Mouse (Mus musculus): ENCODE data around the gene Tspan14.
A peak's percentile ranks its signal among the peaks of the same experiment; 100 is the strongest.

Tspan14 gene

GRCm38 (mm10) chr14:40952301-40952700 is 14.3 kb downstream of the Tspan14 start:
- no peak for DNase-seq (ENCODE audit: low spot score in 2 of 2)

DNA sequence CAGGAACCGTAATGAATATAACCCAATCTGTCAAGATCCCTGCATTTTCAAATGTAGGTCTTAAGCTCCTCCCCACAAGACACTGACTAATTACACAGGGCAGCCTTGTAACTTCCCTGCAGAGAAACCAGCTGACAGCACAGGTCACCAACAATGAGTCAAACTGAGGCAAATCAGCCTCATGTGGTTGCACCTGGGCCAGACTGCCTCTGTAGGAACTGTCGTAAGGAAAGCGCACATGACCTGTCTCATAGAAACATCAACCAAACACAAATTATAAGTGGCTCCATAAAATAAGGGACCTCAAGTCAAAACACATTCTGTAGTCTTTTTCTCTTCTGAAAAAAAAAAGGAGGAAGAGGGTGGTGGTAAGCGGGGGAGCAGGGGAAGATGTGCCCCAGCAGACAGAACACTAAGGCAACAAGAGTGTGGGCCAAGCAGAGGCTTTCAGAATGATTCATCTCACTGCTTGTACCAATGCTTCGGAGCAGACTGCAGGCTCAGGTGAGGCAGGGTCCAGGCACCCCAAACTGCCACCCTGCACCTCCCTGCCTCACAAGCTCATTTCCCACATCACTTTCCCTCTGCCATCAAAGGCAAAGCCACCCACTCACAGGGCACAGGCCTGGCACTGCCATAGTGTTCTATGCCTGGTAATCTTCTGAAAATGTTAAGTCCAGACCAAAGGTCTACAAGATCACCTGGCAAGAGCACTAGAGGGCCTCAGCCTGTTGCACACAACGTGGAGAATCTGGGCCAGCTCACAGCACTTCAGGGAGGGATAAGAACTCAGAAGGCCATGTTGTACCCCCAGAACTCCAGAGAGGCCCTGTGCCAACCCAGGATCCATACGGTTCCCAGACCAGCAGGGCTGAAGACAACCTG is 16.6 kb downstream of the Tspan14 start:
- no peak for DNase-seq (ENCODE audit: low spot score in 2 of 2)

GRCm38 (mm10) chr14:40949047-40949446 is 17.6 kb downstream of the Tspan14 start:
- no peak for DNase-seq (ENCODE audit: low spot score in 2 of 2)

- DNase-seq (ENCODE audit: low spot score in 2 of 2): peak in 1 of 2 experiments; percentile 67
These were observed 18.1 kb downstream of the Tspan14 start for GRCm38 (mm10) chr14:40948522-40948921.

DNA sequence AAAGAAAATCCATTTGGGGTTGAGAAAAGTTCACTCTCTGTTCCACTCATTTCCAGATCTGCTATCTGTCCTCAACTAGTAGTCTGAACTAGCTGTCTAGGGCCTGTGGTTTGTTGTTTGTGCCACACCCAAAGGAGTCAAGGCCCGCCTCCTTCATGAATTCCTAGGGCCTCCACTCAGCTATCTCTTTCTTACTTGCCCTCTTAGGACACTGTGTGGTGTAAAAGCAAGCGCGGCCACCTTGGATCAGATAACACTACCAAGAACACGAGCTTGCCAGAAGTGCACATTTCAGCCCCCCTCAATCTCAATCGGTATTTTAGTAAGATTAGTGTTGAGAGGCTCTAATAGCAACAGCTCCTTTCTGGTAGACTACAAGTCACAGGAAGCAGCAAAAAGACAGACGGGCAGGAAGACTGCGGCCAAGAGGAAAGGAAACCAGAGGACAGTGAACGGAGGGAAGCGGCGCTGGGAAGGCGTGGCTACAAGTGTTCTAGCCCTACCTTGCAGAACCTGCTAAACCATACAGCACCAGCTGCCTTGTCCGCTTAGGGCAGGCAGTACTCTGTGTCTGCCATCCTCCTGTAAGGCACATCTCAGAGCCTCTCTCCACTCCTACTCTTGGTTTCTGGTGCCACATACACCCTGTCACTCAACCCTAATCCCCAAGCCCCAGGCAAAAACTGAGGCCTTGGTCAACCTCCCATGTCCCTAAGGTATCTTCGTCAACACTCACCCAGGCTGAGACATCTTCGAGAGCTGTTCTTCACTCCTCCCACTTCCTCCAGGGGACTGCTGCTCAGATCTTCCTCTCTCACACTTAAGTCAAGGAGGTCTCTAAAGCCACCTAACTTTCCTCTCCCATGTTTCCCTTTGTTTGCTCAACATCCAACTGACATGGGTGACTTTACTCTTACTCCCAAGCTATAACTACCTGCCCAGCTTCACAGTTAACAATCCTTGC is 18.9 kb downstream of the Tspan14 start:
- peak; percentile 60 to 63 for DNase-seq (ENCODE audit: low spot score in 2 of 2)

DNA sequence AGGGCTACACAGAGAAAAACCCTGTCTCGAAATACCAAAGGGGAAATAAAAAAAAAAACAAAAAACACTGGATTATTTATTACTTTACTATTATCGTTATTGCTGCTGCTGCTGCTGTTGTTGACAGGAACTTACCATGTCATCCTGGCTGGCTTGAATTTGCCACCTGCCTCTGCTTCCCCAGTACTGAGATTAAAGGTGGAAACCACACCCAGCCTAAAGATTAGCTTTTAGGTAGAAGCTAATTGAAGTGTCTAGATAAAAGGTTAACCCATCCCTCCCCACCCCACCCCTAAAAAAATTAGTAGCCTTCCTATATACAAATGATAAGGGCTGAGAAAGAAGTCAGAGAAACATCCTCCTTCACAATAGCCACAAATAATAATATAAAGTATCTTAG is 22.8 kb downstream of the Tspan14 start:
- DNase-seq (ENCODE audit: low spot score in 2 of 2): no peak

DNA sequence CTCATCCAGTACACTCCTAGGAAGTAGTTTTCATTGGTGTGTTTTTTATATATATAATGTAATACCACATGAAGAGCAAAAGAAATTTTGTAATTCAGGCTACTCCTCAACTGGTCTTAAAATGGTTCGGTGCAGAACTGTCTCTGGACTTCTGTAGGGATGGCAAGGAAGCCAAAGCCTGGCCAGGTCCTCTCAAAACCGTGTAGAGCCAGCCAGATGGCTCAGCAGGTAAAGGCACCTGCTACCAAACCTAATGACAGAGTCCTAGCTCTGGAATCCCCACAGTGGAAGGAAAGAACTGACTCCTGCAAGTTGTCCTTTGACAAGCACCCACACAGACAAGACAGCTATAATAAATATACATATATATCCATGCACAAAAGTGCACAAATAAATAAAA is 24.2 kb downstream of the Tspan14 start:
- DNase-seq (ENCODE audit: low spot score in 2 of 2): no peak

- no peak for DNase-seq (ENCODE audit: low spot score in 2 of 2)
These were observed 28.1 kb downstream of the Tspan14 start for GRCm38 (mm10) chr14:40938380-40938987.

- no peak for DNase-seq (ENCODE audit: low spot score in 2 of 2)
These were observed 29.6 kb downstream of the Tspan14 start for GRCm38 (mm10) chr14:40937052-40937451.

GRCm38 (mm10) chr14:40935481-40935880 is 31.1 kb downstream of the Tspan14 start:
- no peak for DNase-seq (ENCODE audit: low spot score in 2 of 2)

GRCm38 (mm10) chr14:40935054-40935453 is 31.6 kb downstream of the Tspan14 start:
- no peak for DNase-seq (ENCODE audit: low spot score in 2 of 2)

DNA sequence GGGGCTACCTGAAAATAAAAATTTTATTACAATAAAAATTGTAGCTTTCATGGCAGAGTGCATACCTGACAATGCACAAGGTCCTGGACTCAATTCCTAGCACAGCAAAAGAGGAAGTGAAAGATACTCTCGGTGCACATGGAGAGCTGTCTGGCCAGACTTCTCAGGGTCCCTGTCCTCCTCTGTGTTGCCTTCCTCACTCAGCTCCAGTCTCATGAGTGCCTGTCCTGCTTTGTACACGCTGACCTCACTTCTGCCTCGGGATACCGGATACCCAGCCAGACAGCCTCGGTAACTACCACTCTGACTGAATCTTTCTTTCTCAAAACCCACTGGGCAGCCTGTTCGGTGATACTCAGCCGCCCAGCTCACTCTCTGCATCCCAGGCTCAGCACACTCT is 33.3 kb downstream of the Tspan14 start:
- DNase-seq (ENCODE audit: low spot score in 2 of 2): no peak

DNA sequence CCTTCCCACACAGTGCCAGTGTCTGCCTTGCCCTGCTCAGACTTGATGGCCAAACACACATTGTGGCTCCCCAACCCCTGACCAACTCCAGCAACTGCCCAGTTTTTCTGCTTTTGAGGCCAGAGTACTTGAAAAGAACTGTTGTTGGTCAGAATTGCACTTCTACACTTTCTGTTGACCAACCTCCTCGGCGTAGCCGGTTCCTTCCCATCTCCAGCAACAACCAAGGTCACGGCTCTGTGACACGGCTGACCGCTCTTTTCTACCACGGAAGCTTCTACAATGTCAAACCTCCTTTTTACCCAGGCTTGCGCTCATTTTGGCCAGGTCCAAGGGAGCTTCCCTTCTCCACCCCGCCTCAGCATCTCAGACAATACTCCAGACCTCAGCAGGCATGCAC is 34.4 kb downstream of the Tspan14 start:
- DNase-seq (ENCODE audit: low spot score in 2 of 2): no peak

GRCm38 (mm10) chr14:40931115-40931829 is 35.3 kb downstream of the Tspan14 start:
- no peak for DNase-seq (ENCODE audit: low spot score in 2 of 2)

- no peak for DNase-seq (ENCODE audit: low spot score in 2 of 2)
These were observed 36.7 kb downstream of the Tspan14 start for GRCm38 (mm10) chr14:40929943-40930342.

DNA sequence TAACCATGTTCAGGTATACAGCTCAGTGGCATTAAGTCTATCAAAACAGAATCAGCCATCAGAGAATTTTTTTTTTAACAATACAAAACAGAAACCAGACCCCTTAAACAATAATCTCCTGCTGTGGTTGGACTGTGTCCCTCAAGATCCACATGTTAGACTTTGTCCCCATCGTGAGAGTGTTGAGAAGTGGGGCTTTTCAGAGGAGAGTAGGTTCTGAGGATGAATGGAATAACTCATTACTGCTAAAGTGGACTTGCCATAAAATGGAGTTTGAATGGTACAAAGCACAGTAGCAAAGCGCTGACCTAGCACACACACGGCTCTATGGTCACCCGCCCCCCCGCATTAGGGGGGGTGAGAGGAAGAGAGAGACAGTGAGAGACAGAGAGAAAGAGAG is 37.7 kb downstream of the Tspan14 start:
- no peak for DNase-seq (ENCODE audit: low spot score in 2 of 2)

GRCm38 (mm10) chr14:40927041-40927440 is 39.6 kb downstream of the Tspan14 start:
- no peak for DNase-seq (ENCODE audit: low spot score in 2 of 2)

DNA sequence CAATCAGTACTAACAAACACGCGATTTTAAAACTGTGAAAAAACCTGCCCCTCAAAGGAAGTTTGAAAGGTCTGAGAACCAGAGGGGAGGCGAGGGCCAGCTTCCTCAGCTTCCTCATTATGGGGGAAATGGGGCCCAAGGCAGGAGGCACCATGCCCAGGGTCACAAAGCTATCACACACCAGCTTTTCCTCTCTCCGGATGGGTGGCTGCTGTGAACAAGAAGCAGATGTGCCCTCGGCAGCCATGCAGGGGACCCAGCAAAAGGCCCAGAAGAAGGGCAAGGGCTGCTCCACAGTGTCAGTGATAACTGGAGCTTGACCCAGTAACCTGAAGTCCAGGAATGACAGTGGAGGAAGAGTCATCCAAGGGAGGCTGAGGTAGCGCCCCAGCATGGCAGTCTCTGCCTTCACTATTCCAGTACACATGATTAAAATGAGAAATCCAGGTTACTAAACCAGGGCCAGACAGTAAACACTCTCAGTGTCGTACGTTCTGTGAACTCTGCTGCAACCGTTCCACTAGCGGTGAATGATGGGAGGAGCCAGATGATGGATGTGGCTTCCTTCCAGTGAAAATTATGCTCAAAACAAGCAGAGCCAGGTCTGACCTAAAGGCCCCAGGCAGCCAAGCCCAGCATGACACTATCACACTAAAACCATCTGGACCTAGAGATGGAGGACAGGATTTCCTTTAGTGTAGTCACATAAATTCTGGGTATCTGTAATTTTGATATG is 42.1 kb downstream of the Tspan14 start:
- no peak for DNase-seq (ENCODE audit: low spot score in 2 of 2)

GRCm38 (mm10) chr14:40921241-40921640 is 45.4 kb downstream of the Tspan14 start:
- DNase-seq (ENCODE audit: low spot score in 2 of 2): no peak

GRCm38 (mm10) chr14:40919521-40919920 is 47.1 kb downstream of the Tspan14 start:
- DNase-seq (ENCODE audit: low spot score in 2 of 2): no peak

DNA sequence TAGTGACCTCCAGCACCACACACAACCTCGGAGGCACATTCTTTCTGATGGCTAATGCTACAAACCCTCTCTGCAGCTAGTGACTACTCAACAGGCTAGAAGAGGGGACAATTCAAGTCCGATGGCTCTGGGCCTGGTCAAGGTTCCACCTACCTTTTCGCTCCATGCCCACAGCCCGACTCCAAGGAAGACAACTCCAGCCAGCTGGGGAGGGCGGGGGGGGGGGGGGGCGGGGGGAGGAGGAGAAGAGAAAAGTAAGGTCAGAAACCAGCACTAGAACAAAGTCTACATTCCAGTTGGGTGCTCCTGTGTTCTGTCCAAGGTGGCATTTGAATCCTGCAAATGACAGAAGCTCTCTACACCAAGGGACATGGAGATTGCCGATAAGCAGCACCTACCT is 48.1 kb downstream of the Tspan14 start:
- DNase-seq (ENCODE audit: low spot score in 2 of 2): no peak
